Comparison of ENCODE assay signal across 8 mouse cellular contexts in the genomic region with DNA sequence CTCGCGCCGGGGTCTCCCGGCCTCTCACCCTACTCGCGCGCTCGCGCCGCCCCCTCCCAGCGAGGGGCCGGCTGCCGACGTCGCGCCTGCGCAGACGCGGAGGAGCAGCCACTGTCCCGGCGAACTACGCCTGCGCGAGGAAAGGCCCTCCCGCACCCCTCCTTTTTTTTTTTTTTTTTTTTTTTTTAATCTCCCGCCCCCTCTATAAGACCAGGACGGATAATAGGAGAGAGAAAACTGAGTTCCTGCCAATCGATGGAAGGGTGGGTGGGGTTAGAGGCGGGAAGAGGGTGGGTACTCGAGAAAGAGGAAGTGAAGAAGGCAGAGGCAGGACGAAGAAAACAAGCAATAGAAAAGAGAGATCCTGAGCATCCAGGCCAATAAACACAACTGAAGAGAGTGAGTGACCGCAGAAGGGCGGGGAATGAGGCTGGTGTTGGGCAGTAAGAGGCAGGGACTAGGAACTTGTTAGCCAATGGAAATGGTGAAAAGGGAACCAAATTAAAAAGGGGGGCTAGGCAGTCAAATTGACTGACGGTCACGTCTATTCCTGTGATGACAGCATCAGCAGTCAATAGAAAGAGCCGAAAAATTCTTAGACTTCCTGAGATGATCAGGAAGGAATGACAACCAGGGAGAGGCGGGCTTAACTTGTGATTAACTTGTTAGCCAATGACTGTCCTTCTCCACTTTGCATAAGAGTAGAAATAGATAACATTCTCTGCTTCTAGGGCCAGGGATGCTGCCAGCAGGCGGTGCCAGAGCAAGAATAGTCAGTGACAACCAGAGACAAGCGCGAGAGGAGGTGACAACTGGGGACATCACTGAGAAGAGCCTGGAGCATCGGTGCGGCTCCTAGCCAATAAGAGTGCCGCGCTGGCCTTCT. TPM values are rescaled to one million over a fixed set of nuclear protein-coding genes. Genes with fewer than 3 reads are reported as not detected.
DNase-seq lines count a peak whose midpoint lies in the region; ATAC-seq and TF ChIP-seq lines count a peak whose summit lies in the region.

A gene (plus strand): TSS at position 338 of the 886 bp plus-strand sequence.

- H3K4me1 ChIP-seq in embryonic facial prominence, embryonic 13.5 days: peaks cover 19% of the 10 kb centered on the region
- H3K4me1 ChIP-seq in kidney, adult 2 months (ENCODE audit: control insufficient read depth, insufficient read depth, low read length): peaks cover 8% of the 10 kb centered on the region; the same call in 1 of the 2 replicates
- H3K4me1 ChIP-seq in limb, embryonic 12.5 days (replicated peaks): peaks cover 30% of the 10 kb centered on the region
- peaks cover 42% of the 10 kb centered on the region for H3K4me1 ChIP-seq in midbrain, embryonic 15.5 days
- peaks cover 24% of the 10 kb centered on the region; the same call in 1 of the 2 replicates for H3K4me1 ChIP-seq in spleen, adult 2 months (ENCODE audit: control insufficient read depth, insufficient read depth, insufficient read length)

- peak within 1 kb of the TSS; percentile 90 for H3K27ac ChIP-seq in embryonic facial prominence, embryonic 13.5 days
- peak within 1 kb of the TSS; percentile 76 for H3K27ac ChIP-seq in kidney, adult 2 months (ENCODE audit: insufficient read depth, low read depth, low read length)
- peak within 1 kb of the TSS; percentile 92 for H3K27ac ChIP-seq in limb, embryonic 12.5 days
- peak within 1 kb of the TSS; percentile 90 for H3K27ac ChIP-seq in midbrain, embryonic 15.5 days
- H3K27ac ChIP-seq in spleen, adult 2 months (ENCODE audit: insufficient read depth, low read length): peak within 1 kb of the TSS; percentile 75

- peaks cover 6% of the 10 kb centered on the region for H3K36me3 ChIP-seq in embryonic facial prominence, embryonic 13.5 days
- no peaks in the 10 kb centered on the region for H3K36me3 ChIP-seq in kidney, adult 2 months (ENCODE audit: control insufficient read depth, insufficient read depth, low read length)
- H3K36me3 ChIP-seq in limb, embryonic 12.5 days: peaks cover 18% of the 10 kb centered on the region
- 0 out of 2 replicates have a peak, but pooled peaks cover under 1% of the 10 kb centered on the region for H3K36me3 ChIP-seq in midbrain, embryonic 15.5 days (replicated peaks)
- peaks cover 6% of the 10 kb centered on the region for H3K36me3 ChIP-seq in spleen, adult 2 months (ENCODE audit: control insufficient read depth, insufficient read depth, low read length)

- ATAC-seq in embryonic facial prominence, embryonic 13.5 days (ENCODE audit: insufficient number of reproducible peaks, insufficient read depth, low FRiP score, low TSS enrichment, low read depth): peak; percentile 93
- ATAC-seq in limb, embryonic 12.5 days (ENCODE audit: insufficient number of reproducible peaks, insufficient read depth, low FRiP score, low TSS enrichment, low read depth): peak; percentile 92
- ATAC-seq in midbrain, embryonic 15.5 days (replicated peaks): peak; percentile 96

- peak; percentile 94 for DNase-seq in 3134 (ENCODE audit: extremely low read depth, insufficient read length, low spot score)
- DNase-seq in adrenal gland, postnatal 36 days: peak; percentile 95 to 96
- peak; percentile 92 to 99 for DNase-seq in heart, adult 18-20 months
- peak; percentile 99 for DNase-seq in kidney, adult 2 months
- peak; percentile 91 to 99 for DNase-seq in spleen, adult 2 months (ENCODE audit: low read depth in 1 of 2, low spot score in 2 of 2)

- peak within 1 kb of the TSS; percentile 97 for H3K4me2 ChIP-seq in embryonic facial prominence, embryonic 13.5 days
- peak within 1 kb of the TSS; percentile 97 for H3K4me2 ChIP-seq in limb, embryonic 12.5 days
- peak within 1 kb of the TSS; percentile 99 for H3K4me2 ChIP-seq in midbrain, embryonic 15.5 days

- peak; percentile 69 for TF ChIP-seq CTCF in kidney, adult 2 months (conservative IDR thresholded peaks at IDR 0.05; ENCODE audit: insufficient read depth, insufficient read length, low read depth, low read length)
- peak; percentile 49; the same call in 1 of the 2 replicates for TF ChIP-seq CTCF in spleen, adult 2 months (IDR thresholded peaks at IDR 0.05; ENCODE audit: extremely low read depth, insufficient read depth, insufficient read length, insufficient replicate concordance)

- WGBS in embryonic facial prominence, embryonic 13.5 days: under 1% methylated on average over 41 of the region's 44 CpGs
- WGBS in kidney, adult 2 months: 0% methylated on average over 44 of the region's 44 CpGs
- WGBS in limb, embryonic 12.5 days: under 1% methylated on average over 40 of the region's 44 CpGs
- under 1% methylated on average over 44 of the region's 44 CpGs for WGBS in midbrain, embryonic 15.5 days
- under 1% methylated on average over 43 of the region's 44 CpGs for WGBS in spleen, adult 2 months

- peaks cover 4% of the 10 kb centered on the region; the same call in 1 of the 2 replicates for H3K27me3 ChIP-seq in embryonic facial prominence, embryonic 13.5 days
- H3K27me3 ChIP-seq in kidney, adult 2 months (replicated peaks; ENCODE audit: control insufficient read depth, insufficient read depth, low read length): no peaks in the 10 kb centered on the region
- peaks cover 7% of the 10 kb centered on the region; the same call in 1 of the 2 replicates for H3K27me3 ChIP-seq in limb, embryonic 12.5 days
- 0 out of 2 replicates have a peak, but pooled peaks cover 1% of the 10 kb centered on the region for H3K27me3 ChIP-seq in midbrain, embryonic 15.5 days (replicated peaks)
- H3K27me3 ChIP-seq in spleen, adult 2 months (ENCODE audit: control insufficient read depth, insufficient read depth, low read length): no peaks in the 10 kb centered on the region

- peak within 1 kb of the TSS; percentile 98 for H3K9ac ChIP-seq in embryonic facial prominence, embryonic 13.5 days
- H3K9ac ChIP-seq in limb, embryonic 12.5 days (replicated peaks): peak within 1 kb of the TSS; percentile 96
- H3K9ac ChIP-seq in midbrain, embryonic 15.5 days: peak within 1 kb of the TSS; percentile 97

- peak within 1 kb of the TSS; percentile 96 for H3K4me3 ChIP-seq in embryonic facial prominence, embryonic 13.5 days
- peak within 1 kb of the TSS; percentile 97 for H3K4me3 ChIP-seq in kidney, adult 2 months (ENCODE audit: insufficient read depth, low read depth, low read length)
- H3K4me3 ChIP-seq in limb, embryonic 12.5 days (replicated peaks): peak within 1 kb of the TSS; percentile 96
- peak within 1 kb of the TSS; percentile 98 for H3K4me3 ChIP-seq in midbrain, embryonic 15.5 days
- H3K4me3 ChIP-seq in spleen, adult 2 months (ENCODE audit: extremely low read depth, insufficient read depth, insufficient read length): peak within 1 kb of the TSS; percentile 92

- no peaks in the 10 kb centered on the region for H3K9me3 ChIP-seq in embryonic facial prominence, embryonic 13.5 days
- no peaks in the 10 kb centered on the region for H3K9me3 ChIP-seq in limb, embryonic 12.5 days
- no peaks in the 10 kb centered on the region for H3K9me3 ChIP-seq in midbrain, embryonic 15.5 days

- TF ChIP-seq POLR2A in kidney, adult 2 months (IDR thresholded peaks at IDR 0.05; ENCODE audit: low read depth, low read length): peak; percentile 30
- TF ChIP-seq POLR2A in spleen, adult 2 months (IDR thresholded peaks at IDR 0.05; ENCODE audit: low read depth, low read length): peak; percentile 71; the same call in 1 of the 2 replicates

RNA-seq across cellular contexts. Expression of the gene that starts here (rescaled TPM):
- 1 to 10 TPM; 1.9 to 2.7 TPM for total RNA-seq in adrenal gland, postnatal 36 days (2021)
- 34.1 and 41.1 TPM in 2 replicates for polyA plus RNA-seq in embryonic facial prominence, embryonic 13.5 days (2015; fragmentation: Nextera tagmentation; extraction: Ambion mirVana)
- total RNA-seq in heart, adult 18-20 months (2021): 1 to 10 TPM; 1.1 to 3.7 TPM
- polyA plus RNA-seq in kidney, adult 2 months (2012; rRNA removed): 0.33 and 90.1 TPM in 2 replicates
- 142 and 145 TPM in 2 replicates for polyA plus RNA-seq in limb, embryonic 12.5 days (2016; fragmentation: Nextera tagmentation; extraction: Ambion mirVana)
- polyA plus RNA-seq in midbrain, embryonic 15.5 days (2015; fragmentation: Nextera tagmentation; extraction: Ambion mirVana): 3.9 and 5.0 TPM in 2 replicates
- 1.2 and 5.2 TPM in 2 replicates for polyA plus RNA-seq in spleen, adult 2 months (2012; rRNA removed)

Comparison
In these comparisons a context has a peak if more than half of its experiments do, and no peak if none do; other contexts are left out.
1. Peak in every context shown above with its lines: DNase-seq, ATAC-seq, H3K4me3 ChIP-seq and H3K27ac ChIP-seq.